Mouse (Mus musculus): Measurements from ENCODE around the gene Mcoln2.
A peak's percentile ranks its signal among the peaks of the same experiment; 100 is the strongest.
"Not testable (repeated sequence)": the region's sequence is repeated elsewhere in the genome, so short reads cannot be mapped to it uniquely, and the experiment has no call there.

The Mcoln2 gene

GRCm38 (mm10) chr3:146184992-146185657, 35.5 kb downstream of the Mcoln2 start:
- peak in 1 of 2 experiments; percentile 81 for DNase-seq (ENCODE audit: low spot score in 2 of 2)

GRCm38 (mm10) chr3:146186033-146186432, 36.4 kb downstream of the Mcoln2 start:
- no peak for DNase-seq (ENCODE audit: low spot score in 2 of 2)

- DNase-seq (ENCODE audit: low spot score in 2 of 2), result no peak
These were observed 40.3 kb downstream of the Mcoln2 start for GRCm38 (mm10) chr3:146189933-146190332.

GRCm38 (mm10) chr3:146192507-146192906, 42.9 kb downstream of the Mcoln2 start:
- DNase-seq (ENCODE audit: low spot score in 2 of 2), result no peak

GRCm38 (mm10) chr3:146195153-146195552, 45.5 kb downstream of the Mcoln2 start:
- DNase-seq (ENCODE audit: low spot score in 2 of 2), result no peak

- DNase-seq (ENCODE audit: low spot score in 2 of 2), result no peak
These were observed 46.7 kb downstream of the Mcoln2 start for GRCm38 (mm10) chr3:146196301-146196700.

- DNase-seq (ENCODE audit: low spot score in 2 of 2), result no peak
These were observed 47.4 kb downstream of the Mcoln2 start for GRCm38 (mm10) chr3:146196780-146197743.

GRCm38 (mm10) chr3:146197785-146198184, 48.2 kb downstream of the Mcoln2 start:
- DNase-seq (ENCODE audit: low spot score in 2 of 2), result no peak

GRCm38 (mm10) chr3:146198803-146199481, 49.3 kb downstream of the Mcoln2 start:
- no peak for DNase-seq (ENCODE audit: low spot score in 2 of 2)

GRCm38 (mm10) chr3:146199486-146199885, 49.9 kb downstream of the Mcoln2 start:
- no peak for DNase-seq (ENCODE audit: low spot score in 2 of 2)

- no peak for DNase-seq (ENCODE audit: low spot score in 2 of 2)
These were observed 54.7 kb downstream of the Mcoln2 start for GRCm38 (mm10) chr3:146204375-146204774.

- DNase-seq (ENCODE audit: low spot score in 2 of 2), result no peak
These were observed 55.7 kb downstream of the Mcoln2 start for GRCm38 (mm10) chr3:146205305-146205704.

GRCm38 (mm10) chr3:146206635-146207034, 57.0 kb downstream of the Mcoln2 start:
- no peak for DNase-seq (ENCODE audit: low spot score in 2 of 2)

- no peak for DNase-seq (ENCODE audit: low spot score in 2 of 2)
These were observed 57.8 kb downstream of the Mcoln2 start for GRCm38 (mm10) chr3:146207440-146207839.

GRCm38 (mm10) chr3:146209759-146210158, 60.1 kb downstream of the Mcoln2 start:
- not testable (repeated sequence) for DNase-seq (ENCODE audit: low spot score in 2 of 2)

GRCm38 (mm10) chr3:146211141-146211747, 61.6 kb downstream of the Mcoln2 start:
- DNase-seq (ENCODE audit: low spot score in 2 of 2), result no peak

- no peak for DNase-seq (ENCODE audit: low spot score in 2 of 2)
These were observed 62.3 kb downstream of the Mcoln2 start for GRCm38 (mm10) chr3:146211964-146212363.

GRCm38 (mm10) chr3:146213336-146213735, 63.7 kb downstream of the Mcoln2 start:
- no peak for DNase-seq (ENCODE audit: low spot score in 2 of 2)

- DNase-seq (ENCODE audit: low spot score in 2 of 2), result no peak
These were observed 66.9 kb downstream of the Mcoln2 start for GRCm38 (mm10) chr3:146216561-146216960.

GRCm38 (mm10) chr3:146220776-146221486, 71.3 kb downstream of the Mcoln2 start, which contains the start of gene Lpar3:
TSS of gene Lpar3 (plus strand) at chr3:146220963.
- DNase-seq (ENCODE audit: low spot score in 2 of 2), result peak in 1 of 2 experiments; percentile 8

- DNase-seq (ENCODE audit: low spot score in 2 of 2), result no peak
These were observed 74.6 kb downstream of the Mcoln2 start for GRCm38 (mm10) chr3:146224271-146224670.
